Mouse (Mus musculus): ENCODE data around the gene Spag8. TPM values are rescaled to one million over a fixed set of nuclear protein-coding genes. Genes with fewer than 3 reads are reported as not detected.
A peak's percentile ranks its signal among the peaks of the same experiment; 100 is the strongest.

The Spag8 gene
- polyA plus RNA-seq (2015; fragmentation: Nextera tagmentation; extraction: Ambion mirVana): 4.3 and 6.7 TPM in 2 replicates

GRCm38 (mm10) chr4:43653161-43654015 lies at the start of gene Spag8:
Spag8 (minus strand) TSS chr4:43653594.
- H3K27ac ChIP-seq (replicated peaks): no peak within 1 kb of the TSS
- no peaks in the 10 kb centered on the region for H3K9me3 ChIP-seq
- peaks cover 12% of the 10 kb centered on the region for H3K36me3 ChIP-seq
- H3K27me3 ChIP-seq: no peaks in the 10 kb centered on the region
- 26% methylated on average over 24 of the region's 24 CpGs for WGBS
- peaks cover 21% of the 10 kb centered on the region for H3K4me1 ChIP-seq
- peak within 1 kb of the TSS; percentile 27 for H3K4me3 ChIP-seq
- no peak within 1 kb of the TSS for H3K9ac ChIP-seq (replicated peaks)
- H3K4me2 ChIP-seq (replicated peaks): peak within 1 kb of the TSS; percentile 38
- no peak for ATAC-seq (replicated peaks)

GRCm38 (mm10) chr4:43700707-43701106 lies 47.3 kb upstream of the Spag8 start, which contains the start of gene Olfr70:
Olfr70 (minus strand) TSS chr4:43700807.
- no peak for ATAC-seq (replicated peaks)
- H3K27me3 ChIP-seq: no peaks in the 10 kb centered on the region
- H3K27ac ChIP-seq (replicated peaks): no peak within 1 kb of the TSS
- WGBS: 90% methylated on average over 6 of the region's 6 CpGs
- H3K36me3 ChIP-seq: no peaks in the 10 kb centered on the region
- H3K9me3 ChIP-seq: no peaks in the 10 kb centered on the region
- no peaks in the 10 kb centered on the region for H3K4me1 ChIP-seq
- H3K9ac ChIP-seq (replicated peaks): no peak within 1 kb of the TSS
- no peak within 1 kb of the TSS for H3K4me3 ChIP-seq
- no peak within 1 kb of the TSS for H3K4me2 ChIP-seq (replicated peaks)

- Histone ChIP-seq H3K27me3 (no peaks in the 10 kb centered on the region), H3K36me3 (no peaks in the 10 kb centered on the region), H3K4me1 (no peaks in the 10 kb centered on the region), H3K9ac (replicated peaks) (no peak overlapping the region), H3K4me3 (no peak overlapping the region), H3K4me2 (replicated peaks) (no peak overlapping the region), H3K9me3 (no peaks in the 10 kb centered on the region), H3K27ac (replicated peaks) (no peak overlapping the region)
- ATAC-seq (replicated peaks): 0 out of 2 replicates have a peak, but pooled peaks have one; percentile 32
- 71% methylated on average over 13 of the region's 13 CpGs for WGBS
Observed at GRCm38 (mm10) chr4:43696561-43696960, 43.2 kb upstream of the Spag8 start.

GRCm38 (mm10) chr4:43695249-43695671 lies 41.9 kb upstream of the Spag8 start:
- H3K27me3 ChIP-seq: no peaks in the 10 kb centered on the region
- no peak for ATAC-seq (replicated peaks)
- H3K9ac ChIP-seq (replicated peaks): no peak overlapping the region
- 0 out of 2 replicates have a peak, but pooled peaks cover 6% of the 10 kb centered on the region for H3K36me3 ChIP-seq
- no peaks in the 10 kb centered on the region for H3K9me3 ChIP-seq
- no peaks in the 10 kb centered on the region for H3K4me1 ChIP-seq
- no peak overlapping the region for H3K4me2 ChIP-seq (replicated peaks)
- 25% methylated on average over 9 of the region's 9 CpGs for WGBS
- no peak overlapping the region for H3K27ac ChIP-seq (replicated peaks)
- no peak overlapping the region for H3K4me3 ChIP-seq

- H3K4me1 ChIP-seq: no peaks in the 10 kb centered on the region
- peaks cover 11% of the 10 kb centered on the region for H3K36me3 ChIP-seq
- H3K9me3 ChIP-seq: no peaks in the 10 kb centered on the region
- H3K27ac ChIP-seq (replicated peaks): no peak overlapping the region
- no peaks in the 10 kb centered on the region for H3K27me3 ChIP-seq
- no peak overlapping the region for H3K4me3 ChIP-seq
- ATAC-seq (replicated peaks): no peak
- H3K9ac ChIP-seq (replicated peaks): no peak overlapping the region
- 90% methylated on average over 1 of the region's 1 CpGs for WGBS
- H3K4me2 ChIP-seq (replicated peaks): no peak overlapping the region
Observed at GRCm38 (mm10) chr4:43694439-43695248, 41.2 kb upstream of the Spag8 start.

- WGBS: 80% methylated on average over 5 of the region's 5 CpGs
- H3K27ac ChIP-seq (replicated peaks): no peak overlapping the region
- H3K4me1 ChIP-seq: no peaks in the 10 kb centered on the region
- H3K36me3 ChIP-seq: peaks cover 19% of the 10 kb centered on the region
- no peaks in the 10 kb centered on the region for H3K9me3 ChIP-seq
- H3K27me3 ChIP-seq: no peaks in the 10 kb centered on the region
- no peak for ATAC-seq (replicated peaks)
- no peak overlapping the region for H3K9ac ChIP-seq (replicated peaks)
- no peak overlapping the region for H3K4me3 ChIP-seq
- H3K4me2 ChIP-seq (replicated peaks): no peak overlapping the region
Observed at GRCm38 (mm10) chr4:43693806-43694241, 40.4 kb upstream of the Spag8 start.

- Histone ChIP-seq H3K27me3 (no peaks in the 10 kb centered on the region), H3K4me2 (replicated peaks) (no peak overlapping the region), H3K27ac (replicated peaks) (no peak overlapping the region), H3K9ac (replicated peaks) (no peak overlapping the region), H3K9me3 (no peaks in the 10 kb centered on the region), H3K36me3 (peaks cover 42% of the 10 kb centered on the region), H3K4me1 (no peaks in the 10 kb centered on the region), H3K4me3 (no peak overlapping the region)
- no peak for ATAC-seq (replicated peaks)
- 88% methylated on average over 5 of the region's 5 CpGs for WGBS
Observed at GRCm38 (mm10) chr4:43691026-43691425, 37.6 kb upstream of the Spag8 start.

GRCm38 (mm10) chr4:43690021-43690420 lies 36.6 kb upstream of the Spag8 start:
- no peak for ATAC-seq (replicated peaks)
- Histone ChIP-seq H3K9ac (replicated peaks) (no peak overlapping the region), H3K27me3 (no peaks in the 10 kb centered on the region), H3K27ac (replicated peaks) (no peak overlapping the region), H3K4me1 (no peaks in the 10 kb centered on the region), H3K4me2 (replicated peaks) (no peak overlapping the region), H3K36me3 (peaks cover 52% of the 10 kb centered on the region), H3K9me3 (no peaks in the 10 kb centered on the region), H3K4me3 (no peak overlapping the region)
- 92% methylated on average over 17 of the region's 17 CpGs for WGBS

- no peak overlapping the region for H3K9ac ChIP-seq (replicated peaks)
- no peak overlapping the region for H3K4me2 ChIP-seq (replicated peaks)
- 93% methylated on average over 7 of the region's 7 CpGs for WGBS
- no peaks in the 10 kb centered on the region for H3K4me1 ChIP-seq
- H3K27me3 ChIP-seq: no peaks in the 10 kb centered on the region
- H3K4me3 ChIP-seq: no peak overlapping the region
- no peaks in the 10 kb centered on the region for H3K9me3 ChIP-seq
- H3K27ac ChIP-seq (replicated peaks): no peak overlapping the region
- H3K36me3 ChIP-seq: peaks cover 89% of the 10 kb centered on the region
- no peak for ATAC-seq (replicated peaks)
Observed at GRCm38 (mm10) chr4:43679416-43680043, 26.1 kb upstream of the Spag8 start.

GRCm38 (mm10) chr4:43678541-43678940 lies 25.1 kb upstream of the Spag8 start:
- H3K9me3 ChIP-seq: no peaks in the 10 kb centered on the region
- ATAC-seq (replicated peaks): no peak
- H3K9ac ChIP-seq (replicated peaks): no peak overlapping the region
- 84% methylated on average over 6 of the region's 6 CpGs for WGBS
- H3K4me2 ChIP-seq (replicated peaks): no peak overlapping the region
- no peak overlapping the region for H3K4me3 ChIP-seq
- H3K27me3 ChIP-seq: no peaks in the 10 kb centered on the region
- peaks cover 87% of the 10 kb centered on the region for H3K36me3 ChIP-seq
- H3K4me1 ChIP-seq: no peaks in the 10 kb centered on the region
- H3K27ac ChIP-seq (replicated peaks): no peak overlapping the region

- WGBS: 72% methylated on average over 4 of the region's 4 CpGs
- no peak for ATAC-seq (replicated peaks)
- no peak overlapping the region for H3K27ac ChIP-seq (replicated peaks)
- H3K4me1 ChIP-seq: peaks cover 20% of the 10 kb centered on the region
- H3K9me3 ChIP-seq: no peaks in the 10 kb centered on the region
- no peaks in the 10 kb centered on the region for H3K27me3 ChIP-seq
- no peak overlapping the region for H3K9ac ChIP-seq (replicated peaks)
- H3K4me2 ChIP-seq (replicated peaks): no peak overlapping the region
- peaks cover 60% of the 10 kb centered on the region for H3K36me3 ChIP-seq
- no peak overlapping the region for H3K4me3 ChIP-seq
Observed at GRCm38 (mm10) chr4:43675608-43676007, 22.2 kb upstream of the Spag8 start.

GRCm38 (mm10) chr4:43674974-43675373 lies 21.6 kb upstream of the Spag8 start:
- Histone ChIP-seq H3K4me2 (replicated peaks) (no peak overlapping the region), H3K4me1 (peaks cover 27% of the 10 kb centered on the region), H3K36me3 (peaks cover 56% of the 10 kb centered on the region), H3K27me3 (no peaks in the 10 kb centered on the region), H3K27ac (replicated peaks) (no peak overlapping the region), H3K4me3 (no peak overlapping the region), H3K9me3 (no peaks in the 10 kb centered on the region), H3K9ac (replicated peaks) (no peak overlapping the region)
- ATAC-seq (replicated peaks): no peak
- WGBS: 80% methylated on average over 5 of the region's 5 CpGs
